8 mouse cellular contexts compared by ENCODE assay signal in genomic region chr2:25262291-25262767, GRCm38 (mm10). TPM values are rescaled to one million over a fixed set of nuclear protein-coding genes. Genes with fewer than 3 reads are reported as not detected.
DNase-seq lines count a peak whose midpoint lies in the region; ATAC-seq lines count a peak whose summit lies in the region.

Tprn (plus strand) TSS chr2:25262618.

- H3K4me2 ChIP-seq in hindbrain, embryonic 11.5 days (replicated peaks; ENCODE audit: low read depth, low read length) = peak within 1 kb of the TSS; percentile 99

- peak; percentile 97 for DNase-seq in Muller cell, postnatal 12 days (ENCODE audit: inconsistent ontology term)
- DNase-seq in cerebellum, adult 9-11 months = peak; percentile 99
- peak; percentile 96 to 97 for DNase-seq in frontal cortex, adult 2 months (ENCODE audit: extremely low spot score in 1 of 2, low spot score in 1 of 2)
- peak; percentile 93 for DNase-seq in hindbrain, embryonic 11.5 days (ENCODE audit: low spot score)
- DNase-seq in layer of hippocampus, postnatal 10 days (ENCODE audit: low spot score in 2 of 2) = peak; percentile 88 to 89
- peak; percentile 96 for DNase-seq in lung, postnatal 10 days
- peak; percentile 91 for DNase-seq in ovary, postnatal 36 days (ENCODE audit: low spot score)
- peak; percentile 94 for DNase-seq in thymus, postnatal 25 days

- peaks cover 13% of the 10 kb centered on the region for H3K27me3 ChIP-seq in hindbrain, embryonic 11.5 days (ENCODE audit: control insufficient read depth, insufficient read depth, low read length)

- H3K27ac ChIP-seq in hindbrain, embryonic 11.5 days (ENCODE audit: low read depth, low read length) = peak within 1 kb of the TSS; percentile 36; the same call in 1 of the 2 replicates

- peak; percentile 99 for ATAC-seq in hindbrain, embryonic 11.5 days (ENCODE audit: low FRiP score)

- H3K9ac ChIP-seq in hindbrain, embryonic 11.5 days (ENCODE audit: low read depth, low read length) = peak within 1 kb of the TSS; percentile 60

- H3K9me3 ChIP-seq in hindbrain, embryonic 11.5 days (ENCODE audit: control insufficient read depth, low read length) = no peaks in the 10 kb centered on the region

- H3K4me3 ChIP-seq in hindbrain, embryonic 11.5 days (ENCODE audit: low read depth, low read length) = peak within 1 kb of the TSS; percentile 77

- under 1% methylated on average over 39 of the region's 39 CpGs for WGBS in hindbrain, embryonic 11.5 days

- H3K4me1 ChIP-seq in hindbrain, embryonic 11.5 days (replicated peaks; ENCODE audit: control insufficient read depth, insufficient read depth, low read length) = peaks cover 12% of the 10 kb centered on the region

- no peaks in the 10 kb centered on the region for H3K36me3 ChIP-seq in hindbrain, embryonic 11.5 days (ENCODE audit: control insufficient read depth, insufficient read depth, low read length)

RNA-seq across cellular contexts. Expression of gene Tprn, which starts in this region (rescaled TPM):
- 13.5 and 18.9 TPM in 2 replicates for polyA plus RNA-seq in frontal cortex, adult 2 months (2012; rRNA removed)
- polyA plus RNA-seq in hindbrain, embryonic 11.5 days (2014; fragmentation: Nextera tagmentation; extraction: Ambion mirVana) = 4.0 and 4.5 TPM in 2 replicates
- 10 to 100 TPM; 13.9 to 14.0 TPM for total RNA-seq in layer of hippocampus, postnatal 10 days (2021)

Comparison
In these comparisons a context has a peak if more than half of its experiments do, and no peak if none do; other contexts are left out.
1. Peak in every context shown above with its lines: DNase-seq, ATAC-seq, H3K4me3 ChIP-seq and H3K27ac ChIP-seq.